Mouse (Mus musculus) testis, postnatal 14 days (tissue): ENCODE results near the gene Atcay.
"Not testable (repeated sequence)": the region's sequence is repeated elsewhere in the genome, so short reads cannot be mapped to it uniquely, and the experiment has no call there.

Experiments used
- DNase-seq: peaks from one replicate; pipeline ENCODE4 v3.0.0; 2021; ENCODE audit warnings: low spot score

The Atcay gene

GRCm38 (mm10) chr10:81242021-81242420 is 11.4 kb upstream of the Atcay start:
- DNase-seq, result no peak

- no peak for DNase-seq
Observed at GRCm38 (mm10) chr10:81240876-81241275, 10.2 kb upstream of the Atcay start.

DNA sequence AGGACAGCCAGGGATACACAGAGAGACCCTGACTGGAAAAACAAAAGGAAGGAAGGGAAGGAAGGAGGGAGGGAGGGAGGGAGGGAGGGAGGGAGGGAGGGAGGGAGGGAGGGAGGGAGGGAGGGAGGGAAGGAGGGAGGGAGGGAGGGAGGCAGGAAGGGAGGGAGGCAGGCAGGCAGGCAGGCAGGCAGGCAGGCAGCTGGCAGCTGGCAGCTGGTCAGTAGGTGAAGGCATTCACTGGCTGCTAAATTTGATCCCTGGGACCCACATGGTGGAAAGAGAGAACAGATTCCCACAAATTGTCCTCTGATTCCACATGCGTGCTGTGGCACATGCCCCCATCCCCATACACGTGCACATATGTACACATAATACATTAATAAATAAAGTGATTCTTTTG is 8.0 kb upstream of the Atcay start:
- no peak for DNase-seq

GRCm38 (mm10) chr10:81236471-81237268 is 6.0 kb upstream of the Atcay start:
- DNase-seq, result no peak

- DNase-seq, result no peak
Observed at GRCm38 (mm10) chr10:81234206-81234605, 3.6 kb upstream of the Atcay start.

GRCm38 (mm10) chr10:81233226-81233585 is 2.6 kb upstream of the Atcay start:
- DNase-seq, result no peak

GRCm38 (mm10) chr10:81232580-81233225 is 2.1 kb upstream of the Atcay start, which contains the start of gene Zfr2:
Gene Zfr2 (plus strand): TSS chr10:81233155.
- DNase-seq, result peak; percentile 92

GRCm38 (mm10) chr10:81231436-81231835 is 803 bp upstream of the Atcay start:
- no peak for DNase-seq

GRCm38 (mm10) chr10:81229735-81230437 is 747 bp downstream of the Atcay start:
- no peak for DNase-seq

GRCm38 (mm10) chr10:81223731-81224130 is 6.9 kb downstream of the Atcay start:
- not testable (repeated sequence) for DNase-seq

DNA sequence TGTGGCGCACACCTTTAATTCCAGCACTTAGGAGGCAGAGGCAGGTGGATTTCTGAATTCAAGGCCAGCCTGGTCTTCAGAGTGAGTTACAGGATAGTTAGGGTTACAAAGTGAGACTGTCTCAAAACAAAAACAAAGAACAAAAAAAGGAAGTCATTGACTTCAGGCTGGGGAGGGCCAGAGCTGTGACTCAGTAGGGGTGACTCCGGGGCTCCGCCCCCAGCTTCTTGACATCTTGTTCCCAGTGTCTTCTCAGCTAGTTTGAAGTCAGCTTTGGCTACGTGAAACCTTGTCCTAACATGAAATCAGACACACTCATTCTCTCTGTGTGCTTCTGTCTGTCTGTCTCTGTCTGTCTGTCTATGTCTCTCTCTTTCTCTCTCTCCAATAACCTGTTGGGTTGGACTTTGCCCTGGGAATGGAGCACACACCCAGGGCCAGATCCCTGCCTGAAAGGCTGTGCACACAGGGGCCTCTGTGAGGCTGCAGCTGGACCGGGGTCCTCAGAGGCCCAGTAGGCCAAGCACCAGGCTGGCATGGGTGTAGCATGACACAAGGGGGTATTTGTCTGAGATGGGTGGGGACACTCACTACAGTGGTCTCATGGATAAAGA is 9.1 kb downstream of the Atcay start:
- no peak for DNase-seq

DNA sequence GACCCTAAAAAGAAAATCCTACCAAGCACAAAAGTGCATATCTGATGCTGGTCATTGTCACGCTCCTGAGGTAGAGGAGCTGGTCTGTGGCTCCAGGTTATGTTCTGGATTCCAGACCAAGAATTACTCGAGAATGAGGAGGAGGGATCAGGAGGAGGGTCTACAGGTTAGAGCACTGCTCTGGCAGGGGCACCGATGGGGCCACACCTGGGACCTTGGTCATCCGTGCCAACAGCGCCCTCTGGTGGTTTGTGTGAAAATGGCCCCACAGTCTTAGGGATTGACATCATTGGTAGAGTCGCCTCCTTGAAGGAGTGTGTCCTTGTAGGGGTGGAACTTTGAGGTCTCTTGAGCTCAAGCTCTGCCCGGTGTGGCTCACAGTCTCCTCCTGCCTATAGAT is 12.7 kb downstream of the Atcay start:
- DNase-seq, result peak; percentile 71

DNA sequence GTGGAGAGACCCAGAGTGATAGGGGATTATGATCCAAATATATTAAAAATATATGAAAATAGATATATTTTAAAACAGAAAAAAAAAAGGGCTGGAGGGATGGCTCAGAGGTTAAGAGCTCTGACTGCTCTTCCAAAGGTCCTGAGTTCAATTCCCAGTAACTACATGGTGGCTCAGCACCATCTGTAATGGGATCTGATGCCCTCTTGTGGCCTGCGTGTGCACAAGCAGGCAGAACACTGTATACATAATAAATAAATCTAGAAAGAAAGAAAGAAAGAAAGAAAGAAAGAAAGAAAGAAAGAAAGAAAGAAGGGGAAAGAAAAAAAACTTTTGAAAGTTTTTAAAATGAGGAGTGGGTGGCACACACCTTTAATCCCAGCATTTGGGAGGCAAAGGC is 13.4 kb downstream of the Atcay start:
- not testable (repeated sequence) for DNase-seq

DNA sequence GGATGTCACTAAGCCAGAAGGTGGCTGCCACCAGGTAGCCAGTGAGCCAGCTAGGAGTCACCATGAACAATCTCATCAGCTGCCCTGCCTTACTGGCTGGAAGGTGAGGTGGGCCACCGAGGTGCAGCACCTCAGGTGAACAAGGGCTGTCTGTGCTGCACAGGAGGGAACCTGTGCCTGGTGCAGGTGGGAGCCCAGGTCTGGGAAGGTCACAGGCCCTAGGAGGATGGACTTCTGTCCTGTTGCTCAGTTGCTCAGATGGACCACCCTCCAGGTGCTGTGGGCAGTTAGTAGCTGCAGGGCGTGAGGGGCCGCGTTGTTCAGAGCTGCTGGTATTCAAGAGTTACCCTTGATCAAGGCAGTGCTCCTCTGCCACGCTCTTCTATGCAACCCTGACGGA is 13.8 kb downstream of the Atcay start:
- no peak for DNase-seq

GRCm38 (mm10) chr10:81216260-81216659 is 14.4 kb downstream of the Atcay start:
- DNase-seq, result no peak

GRCm38 (mm10) chr10:81210154-81210553 is 20.5 kb downstream of the Atcay start:
- DNase-seq, result no peak

GRCm38 (mm10) chr10:81204137-81204536 is 26.5 kb downstream of the Atcay start:
- no peak for DNase-seq

GRCm38 (mm10) chr10:81202978-81203720 is 27.5 kb downstream of the Atcay start:
- no peak for DNase-seq

DNA sequence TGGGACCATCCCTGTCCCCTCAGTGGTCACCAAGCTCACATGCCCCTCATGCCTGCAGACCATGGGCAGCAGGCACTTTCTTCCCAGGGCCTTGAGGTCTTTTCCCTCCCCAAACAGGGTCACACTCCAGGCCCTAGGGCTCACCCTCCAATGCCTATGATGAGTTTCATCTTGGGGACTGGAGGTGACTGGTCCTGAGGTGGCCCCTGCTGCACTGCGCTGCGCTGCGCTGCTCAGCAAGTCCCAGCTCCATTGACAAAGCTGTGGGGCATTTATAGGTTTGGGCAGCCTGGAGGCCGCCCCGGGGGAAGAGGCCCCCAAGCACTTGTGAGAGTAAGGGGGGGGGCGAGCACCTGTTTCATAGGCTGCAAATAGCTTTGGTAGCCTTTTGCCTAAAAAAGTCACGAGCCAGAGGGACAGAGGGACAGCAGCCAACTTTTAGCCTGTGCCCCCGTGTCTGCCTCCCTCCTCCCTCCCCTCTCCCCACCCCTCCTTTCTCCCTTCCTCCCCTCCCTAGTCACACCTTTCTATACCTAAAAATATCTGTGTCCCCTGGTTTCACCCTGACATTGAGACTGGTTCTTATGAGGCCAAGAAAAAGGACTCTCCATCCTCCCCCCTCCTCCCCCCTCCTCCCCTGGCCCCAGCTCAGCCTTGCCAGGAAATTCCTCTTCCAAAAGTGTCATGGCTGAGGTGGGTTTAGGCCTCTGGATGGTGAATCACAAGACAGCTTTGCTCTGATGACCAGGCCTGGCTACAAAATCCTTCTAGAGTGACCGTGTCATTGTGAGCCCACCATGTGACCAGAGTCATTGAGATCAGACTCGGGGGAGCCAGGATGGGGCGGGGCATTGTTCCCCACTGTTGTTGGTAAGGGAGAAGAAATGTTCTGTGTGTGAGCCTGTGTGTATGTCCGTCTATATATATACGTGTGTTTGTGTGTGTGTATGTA is 28.6 kb downstream of the Atcay start, which contains the start of gene Nmrk2:
Gene Nmrk2, minus strand, starts transcription at position 245 of the 952 bp plus-strand sequence.
- DNase-seq, result no peak

- DNase-seq, result no peak
Observed at GRCm38 (mm10) chr10:81200605-81201287, 29.9 kb downstream of the Atcay start.
